ENCODE assay signal across 8 mouse cellular contexts in genomic region chr12:81630915-81631660, GRCm38 (mm10). TPM values are rescaled to one million over a fixed set of nuclear protein-coding genes. Genes with fewer than 3 reads are reported as not detected.
DNase-seq lines count a peak whose midpoint lies in the region; ATAC-seq and TF ChIP-seq lines count a peak whose summit lies in the region.

Ttc9 (plus strand) TSS chr12:81631249.

- H3K9ac ChIP-seq in liver, embryonic 14.5 days (replicated peaks) = no peak within 1 kb of the TSS
- peak within 1 kb of the TSS; percentile 82 for H3K9ac ChIP-seq in neural tube, embryonic 15.5 days (replicated peaks)

- H3K27ac ChIP-seq in testis, adult 2 months (ENCODE audit: control insufficient read depth, insufficient read depth, low read depth, low read length) = no peak within 1 kb of the TSS
- peak within 1 kb of the TSS; percentile 80 for H3K27ac ChIP-seq in heart, embryonic 10.5 days
- no peak within 1 kb of the TSS for H3K27ac ChIP-seq in liver, embryonic 14.5 days
- peak within 1 kb of the TSS; percentile 94 for H3K27ac ChIP-seq in neural tube, embryonic 15.5 days (replicated peaks)

- H3K27me3 ChIP-seq in testis, adult 2 months (ENCODE audit: control insufficient read depth, insufficient read depth, low read length) = no peaks in the 10 kb centered on the region
- peaks cover 77% of the 10 kb centered on the region for H3K27me3 ChIP-seq in heart, embryonic 10.5 days (ENCODE audit: insufficient read depth, poor library complexity, severe bottlenecking)
- peaks cover 40% of the 10 kb centered on the region for H3K27me3 ChIP-seq in liver, embryonic 14.5 days (ENCODE audit: control insufficient read depth, insufficient read depth, low read length)
- H3K27me3 ChIP-seq in neural tube, embryonic 15.5 days (replicated peaks) = 0 out of 2 replicates have a peak, but pooled peaks cover 12% of the 10 kb centered on the region

- H3K9me3 ChIP-seq in heart, embryonic 10.5 days = no peaks in the 10 kb centered on the region
- H3K9me3 ChIP-seq in liver, embryonic 14.5 days (ENCODE audit: control insufficient read depth, low read length) = no peaks in the 10 kb centered on the region
- H3K9me3 ChIP-seq in neural tube, embryonic 15.5 days (replicated peaks) = no peaks in the 10 kb centered on the region

- peak within 1 kb of the TSS; percentile 50 for H3K4me2 ChIP-seq in liver, embryonic 14.5 days (ENCODE audit: low read depth)
- H3K4me2 ChIP-seq in neural tube, embryonic 15.5 days = peak within 1 kb of the TSS; percentile 86

- no peak for ATAC-seq in liver, embryonic 14.5 days (ENCODE audit: insufficient read depth)
- peak; percentile 79 for ATAC-seq in neural tube, embryonic 15.5 days (ENCODE audit: low FRiP score)

- no peak; the same call in 1 of the 2 replicates for TF ChIP-seq POLR2A in testis, adult 2 months (IDR thresholded peaks at IDR 0.05; ENCODE audit: control insufficient read depth, low read depth, low read length)

- TF ChIP-seq EP300 in liver, embryonic 14.5 days (IDR thresholded peaks at IDR 0.05; ENCODE audit: low read depth) = no peak

- under 1% methylated on average over 82 of the region's 82 CpGs for WGBS in heart, embryonic 10.5 days
- 1% methylated on average over 81 of the region's 82 CpGs for WGBS in liver, embryonic 14.5 days (ENCODE audit: insufficient replicate concordance)
- under 1% methylated on average over 77 of the region's 82 CpGs for WGBS in neural tube, embryonic 15.5 days

- no peak for TF ChIP-seq CTCF in testis, adult 2 months (IDR thresholded peaks at IDR 0.05; ENCODE audit: control insufficient read depth, insufficient read depth, insufficient replicate concordance, low read depth, low read length)
- TF ChIP-seq CTCF in liver, embryonic 14.5 days (IDR thresholded peaks at IDR 0.05; ENCODE audit: low read depth) = no peak

- DNase-seq in testis, postnatal 14 days (ENCODE audit: low spot score) = no peak
- DNase-seq in embryo, embryonic 11 days = peak; percentile 71
- no peak for DNase-seq in heart, embryonic 10.5 days (ENCODE audit: low spot score)
- peak; percentile 6 to 45 for DNase-seq in kidney, postnatal 25 days
- no peak for DNase-seq in liver, embryonic 14.5 days (ENCODE audit: low read depth in 3 of 3, low spot score in 3 of 3)
- no peak for DNase-seq in spleen, postnatal 4 days (ENCODE audit: low spot score in 2 of 2)

- H3K36me3 ChIP-seq in testis, adult 2 months (ENCODE audit: control insufficient read depth, insufficient read depth, low read length) = no peaks in the 10 kb centered on the region
- no peaks in the 10 kb centered on the region for H3K36me3 ChIP-seq in heart, embryonic 10.5 days
- H3K36me3 ChIP-seq in liver, embryonic 14.5 days (replicated peaks; ENCODE audit: control insufficient read depth, insufficient read depth, low read depth) = no peaks in the 10 kb centered on the region
- no peaks in the 10 kb centered on the region for H3K36me3 ChIP-seq in neural tube, embryonic 15.5 days

- H3K4me3 ChIP-seq in testis, adult 2 months (ENCODE audit: control insufficient read depth, low read depth, low read length) = peak within 1 kb of the TSS; percentile 87
- peak within 1 kb of the TSS; percentile 75 for H3K4me3 ChIP-seq in heart, embryonic 10.5 days
- H3K4me3 ChIP-seq in liver, embryonic 14.5 days (ENCODE audit: insufficient read depth in 1 of 2, low read depth in 2 of 2, low read length in 2 of 2) = peak within 1 kb of the TSS; percentile 14 to 32; a peak in 3 of 4 replicates
- peak within 1 kb of the TSS; percentile 65 for H3K4me3 ChIP-seq in neural tube, embryonic 15.5 days (replicated peaks)

- H3K4me1 ChIP-seq in testis, adult 2 months (ENCODE audit: control insufficient read depth, insufficient read depth, low read length) = peaks cover 9% of the 10 kb centered on the region
- H3K4me1 ChIP-seq in heart, embryonic 10.5 days = peaks cover 17% of the 10 kb centered on the region
- H3K4me1 ChIP-seq in liver, embryonic 14.5 days (replicated peaks; ENCODE audit: control insufficient read depth in 2 of 2, insufficient read depth in 2 of 2, low read length in 1 of 2) = peaks cover 0 to 2% of the 10 kb centered on the region in 2 experiments; a peak in 2 of 4 replicates
- peaks cover 30% of the 10 kb centered on the region for H3K4me1 ChIP-seq in neural tube, embryonic 15.5 days

RNA-seq across cellular contexts. Expression of gene Ttc9, which starts in this region (rescaled TPM):
- 25.4 and 30.1 TPM in 2 replicates for polyA plus RNA-seq in testis, adult 2 months (2012; rRNA removed)
- polyA plus RNA-seq in heart, embryonic 10.5 days (2016; fragmentation: Nextera tagmentation; extraction: Ambion mirVana) = 2.0 and 2.2 TPM in 2 replicates
- polyA plus RNA-seq in liver, embryonic 14.5 days (2012; rRNA removed) = 0.02 and 0.03 TPM in 2 replicates
- polyA plus RNA-seq in liver, embryonic 14.5 days (2014; fragmentation: Nextera tagmentation; extraction: Ambion mirVana) = 0.05 TPM in 1 of 2 replicates, not detected in the other
- polyA plus RNA-seq in neural tube, embryonic 15.5 days (2015; fragmentation: Nextera tagmentation; extraction: Ambion mirVana) = 17.0 and 20.9 TPM in 2 replicates

Comparison
In these comparisons a context has a peak if more than half of its experiments do, and no peak if none do; other contexts are left out.
1. H3K27ac ChIP-seq: peak in heart, embryonic 10.5 days (single experiment) and neural tube, embryonic 15.5 days (single experiment); none in testis, adult 2 months (single experiment) and liver, embryonic 14.5 days (single experiment).
2. H3K4me3 ChIP-seq: peak in every context shown above with its lines; median percentile 87 in testis, adult 2 months; 75 in heart, embryonic 10.5 days; 65 in neural tube, embryonic 15.5 days; 23 in liver, embryonic 14.5 days.
3. DNase-seq: peak in embryo, embryonic 11 days (single experiment) and kidney, postnatal 25 days (2 of 2); none in testis, postnatal 14 days (single experiment), heart, embryonic 10.5 days (single experiment), liver, embryonic 14.5 days (0 of 3) and spleen, postnatal 4 days (0 of 2).